Mouse (Mus musculus) forebrain, embryonic 10.5 days (tissue): Measurements from ENCODE around the gene Rhox4a2. TPM values are rescaled to one million over a fixed set of nuclear protein-coding genes. Genes with fewer than 3 reads are reported as not detected.
"Not testable (repeated sequence)": the region's sequence is repeated elsewhere in the genome, so short reads cannot be mapped to it uniquely, and the experiment has no call there.

Experiments used
- DNase-seq: peaks from one replicate; pipeline ENCODE4 v3.0.0-alpha.2; 2017; ENCODE audit warnings: low spot score; ENCODE audit errors: extremely low spot score
- H3K27ac ChIP-seq: fragments of 300-500 bp; sonication (generic); 2 replicates; pipeline ENCODE4 v1.5.1; 2016; ENCODE audit warnings: mild to moderate bottlenecking
- H3K27me3 ChIP-seq: fragments of 300-500 bp; sonication (generic); 2 replicates; pipeline ENCODE4 v1.6.1; 2016; ENCODE audit warnings: mild to moderate bottlenecking; ENCODE audit not compliant: poor library complexity, severe bottlenecking
- H3K36me3 ChIP-seq: fragments of 300-500 bp; sonication (generic); replicated peaks from 2 replicates; pipeline ENCODE4 v1.6.1; 2016; ENCODE audit warnings: mild to moderate bottlenecking, moderate library complexity
- H3K4me1 ChIP-seq: fragments of 300-500 bp; sonication (generic); 2 replicates; pipeline ENCODE4 v1.6.1; 2016
- H3K4me3 ChIP-seq: fragments of 300-500 bp; sonication (generic); 2 replicates; pipeline ENCODE4 v1.5.1; 2016; ENCODE audit warnings: mild to moderate bottlenecking, moderate library complexity
- H3K9me3 ChIP-seq: fragments of 300-500 bp; sonication (generic); 2 replicates; pipeline ENCODE4 v1.6.1; 2016; ENCODE audit warnings: mild to moderate bottlenecking, moderate library complexity
- WGBS: fragments of 180-500 bp; shearing (Covaris S2); methylation state at CpG from one replicate; pipeline ENCODE4 v1.1.7; 2016; 5-methylcytosine and 5-hydroxymethylcytosine counted together
- polyA plus RNA-seq: library from polyadenylated mRNA; unstranded; fragments of >200 nt; fragmentation: Nextera tagmentation; extraction: Ambion mirVana; gene quantifications from 2 replicates; pipeline ENCODE4 v1.2.1, GENCODE M21; 2016

The Rhox4a2 gene
- 0.27 and 0.32 TPM in 2 replicates for polyA plus RNA-seq

DNA sequence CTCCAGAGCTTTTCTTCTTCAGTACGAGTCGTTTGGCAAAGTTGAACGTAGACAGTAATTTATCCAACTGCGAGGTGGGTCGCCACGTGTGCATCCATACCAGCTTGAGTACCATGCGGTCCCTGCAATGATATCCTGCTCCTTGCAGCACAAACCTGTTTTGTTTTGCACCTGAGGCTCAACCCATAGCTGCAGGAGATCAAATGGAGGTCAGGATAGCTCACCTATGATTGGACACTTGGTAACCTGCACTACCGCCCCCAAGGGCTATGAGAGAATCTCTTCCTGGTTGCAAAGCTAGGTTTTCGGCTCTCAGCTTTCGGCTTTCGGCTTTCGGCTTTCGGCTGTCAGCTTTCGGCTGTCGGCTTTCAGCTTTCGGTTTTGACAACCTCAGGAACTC lies at the start of gene Rhox4a2:
Gene Rhox4a2, plus strand, starts transcription at position 301 of the 400 bp plus-strand sequence.
- not testable (repeated sequence) for H3K4me3 ChIP-seq, H3K27ac ChIP-seq, H3K9me3 ChIP-seq, DNase-seq, H3K4me1 ChIP-seq, H3K36me3 ChIP-seq, H3K27me3 ChIP-seq
- 90% methylated on average over 9 of the region's 16 CpGs for WGBS

DNA sequence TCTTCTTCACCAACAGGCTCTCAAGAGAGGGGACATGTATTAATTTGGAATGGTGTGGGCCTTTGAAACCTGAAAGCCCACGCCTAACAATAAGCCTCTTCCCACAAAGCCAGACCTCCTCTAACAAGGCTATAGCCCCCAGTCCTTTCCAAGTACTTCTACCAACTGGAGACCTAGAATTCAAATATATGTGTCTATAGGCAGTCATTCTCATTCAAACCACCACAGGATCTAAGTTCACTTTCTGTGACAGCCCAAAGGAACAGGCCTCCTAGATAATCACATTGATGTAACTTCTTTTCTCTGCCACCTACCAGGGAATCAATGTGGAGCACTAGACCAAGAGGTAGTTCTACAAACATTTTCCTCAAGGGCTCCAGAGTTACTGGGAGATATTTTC lies 10.9 kb upstream of the Rhox4a2 start, which contains the start of gene Rhox3a2:
Gene Rhox3a2, plus strand, starts transcription at position 301 of the 400 bp plus-strand sequence.
- not testable (repeated sequence) for H3K36me3 ChIP-seq, H3K4me3 ChIP-seq, DNase-seq, H3K4me1 ChIP-seq, H3K27ac ChIP-seq, H3K27me3 ChIP-seq, H3K9me3 ChIP-seq
- WGBS = no CpG with 5 or more reads among the region's 1 CpGs

DNA sequence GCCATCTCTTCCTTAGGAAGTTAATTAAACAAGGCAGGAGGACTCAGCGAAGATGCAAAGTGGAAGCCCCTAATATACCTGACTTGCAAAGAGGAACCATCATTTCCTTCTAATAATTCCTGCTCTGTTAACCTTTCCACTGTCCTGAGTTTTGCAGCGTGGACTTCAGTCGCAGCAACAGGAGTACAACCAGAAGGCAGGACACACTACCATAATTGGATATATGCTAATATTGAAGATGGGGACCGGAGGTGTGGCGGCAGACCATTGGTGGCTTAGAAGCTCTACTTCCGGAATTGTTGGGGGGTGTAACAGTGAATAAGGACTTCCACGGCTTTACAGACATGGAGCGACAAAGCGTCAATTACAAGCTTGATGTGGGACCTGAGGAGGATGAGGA lies 21.1 kb downstream of the Rhox4a2 start, which contains the start of gene Rhox2b:
Gene Rhox2b, plus strand, starts transcription at position 301 of the 400 bp plus-strand sequence.
- H3K27me3 ChIP-seq = not testable (repeated sequence)
- WGBS = no CpG with 5 or more reads among the region's 9 CpGs

DNA sequence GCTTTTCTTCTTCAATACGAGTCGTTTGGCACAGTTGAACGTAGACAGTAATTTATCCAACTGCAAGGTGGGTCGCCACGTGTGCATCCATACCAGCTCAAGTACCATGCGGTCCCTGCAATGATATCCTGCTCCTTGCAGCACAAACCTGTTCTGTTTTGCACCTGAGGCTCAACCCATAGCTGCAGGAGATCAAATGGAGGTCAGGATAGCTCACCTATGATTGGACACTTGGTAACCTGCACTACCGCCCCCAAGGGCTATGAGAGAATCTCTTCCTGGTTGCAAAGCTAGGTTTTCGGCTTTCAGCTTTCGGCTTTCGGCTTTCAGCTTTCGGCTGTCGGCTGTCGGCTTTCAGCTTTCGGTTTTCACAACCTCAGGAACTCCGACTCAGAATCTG lies 41.5 kb downstream of the Rhox4a2 start, which contains the start of gene Rhox4b:
Gene Rhox4b, plus strand, starts transcription at position 301 of the 400 bp plus-strand sequence.
- H3K4me3 ChIP-seq, H3K27me3 ChIP-seq, H3K4me1 ChIP-seq, DNase-seq, H3K9me3 ChIP-seq, H3K36me3 ChIP-seq, H3K27ac ChIP-seq: not testable (repeated sequence)
- WGBS = 93% methylated on average over 15 of the region's 15 CpGs

More for the DNA sequence above, 21.1 kb downstream of the Rhox4a2 start, which contains the start of gene Rhox2b:
- DNase-seq, H3K27ac ChIP-seq, H3K4me3 ChIP-seq, H3K9me3 ChIP-seq, H3K4me1 ChIP-seq, H3K36me3 ChIP-seq: not testable (repeated sequence)

Other genes with a start within 250 kb of the Rhox4a2 start
- gene Akap14, start 222.0 kb upstream of the Rhox4a2 start, polyA plus RNA-seq = 0.09 and 0.17 TPM in 2 replicates
- 376 and 385 TPM in 2 replicates for gene Ndufa1, start 199.7 kb upstream of the Rhox4a2 start, polyA plus RNA-seq
- gene Rnf113a1, start 199.6 kb upstream of the Rhox4a2 start, polyA plus RNA-seq = 11.2 and 12.9 TPM in 2 replicates
- gene Gm9, start 179.8 kb upstream of the Rhox4a2 start, polyA plus RNA-seq = not detected in 2 replicates
- gene Rhox1, start 168.6 kb upstream of the Rhox4a2 start, polyA plus RNA-seq = not detected in 2 replicates
- not detected in 2 replicates for gene Rhox2a, start 145.9 kb upstream of the Rhox4a2 start, polyA plus RNA-seq
- gene Rhox3a, start 140.9 kb upstream of the Rhox4a2 start, polyA plus RNA-seq = not detected in 2 replicates
- gene Rhox4a, start 125.5 kb upstream of the Rhox4a2 start, polyA plus RNA-seq = not detected in 2 replicates
- gene Rhox3a2, start 10.8 kb upstream of the Rhox4a2 start, polyA plus RNA-seq = not detected in 2 replicates
- not detected in 2 replicates for gene Rhox2b, start 21.2 kb downstream of the Rhox4a2 start, polyA plus RNA-seq
- not detected in 2 replicates for gene Rhox4b, start 41.6 kb downstream of the Rhox4a2 start, polyA plus RNA-seq
- 0.43 and 0.77 TPM in 2 replicates for gene Rhox2c, start 62.8 kb downstream of the Rhox4a2 start, polyA plus RNA-seq
- not detected in 2 replicates for gene Rhox3c, start 67.7 kb downstream of the Rhox4a2 start, polyA plus RNA-seq
- gene Rhox4c, start 89.5 kb downstream of the Rhox4a2 start, polyA plus RNA-seq = not detected in 2 replicates
- gene Rhox2d, start 102.6 kb downstream of the Rhox4a2 start, polyA plus RNA-seq = not detected in 2 replicates
- not detected in 2 replicates for gene Rhox4d, start 123.5 kb downstream of the Rhox4a2 start, polyA plus RNA-seq
- gene Rhox2e, start 139.6 kb downstream of the Rhox4a2 start, polyA plus RNA-seq = not detected in 2 replicates
- gene Rhox3e, start 151.2 kb downstream of the Rhox4a2 start, polyA plus RNA-seq = not detected in 2 replicates
- not detected in 2 replicates for gene Rhox4e, start 166.6 kb downstream of the Rhox4a2 start, polyA plus RNA-seq
- gene Rhox2f, start 180.6 kb downstream of the Rhox4a2 start, polyA plus RNA-seq = 0.57 TPM in 1 of 2 replicates, not detected in the other
- not detected in 2 replicates for gene Rhox3f, start 190.1 kb downstream of the Rhox4a2 start, polyA plus RNA-seq
- 0.17 TPM in 1 of 2 replicates, not detected in the other for gene Rhox4f, start 216.9 kb downstream of the Rhox4a2 start, polyA plus RNA-seq
- gene Rhox3g, start 237.8 kb downstream of the Rhox4a2 start, polyA plus RNA-seq = not detected in 2 replicates